Mouse (Mus musculus) liver, adult 2 months (tissue): ENCODE measurements at regions not wholly inside any gene's neighbourhood (a gene's known extent, or its start where the extent isn't known, plus 50 kb on each side); places are given as distances from the start of the nearest gene placed in this dataset.

ENCODE experiments used
- CTCF ChIP-seq: fragments of 200-500 bp; IDR thresholded peaks from 2 replicates; pipeline ENCODE4 v1.5.1; 2011; ENCODE audit warnings: low read depth, low read length, control low read depth
- POLR2A ChIP-seq: fragments of 200-500 bp; IDR thresholded peaks from 2 replicates; pipeline ENCODE4 v1.6.1; 2011; ENCODE audit warnings: low read length, control low read depth; ENCODE audit not compliant: insufficient read depth; ENCODE audit errors: extremely low read depth

DNA sequence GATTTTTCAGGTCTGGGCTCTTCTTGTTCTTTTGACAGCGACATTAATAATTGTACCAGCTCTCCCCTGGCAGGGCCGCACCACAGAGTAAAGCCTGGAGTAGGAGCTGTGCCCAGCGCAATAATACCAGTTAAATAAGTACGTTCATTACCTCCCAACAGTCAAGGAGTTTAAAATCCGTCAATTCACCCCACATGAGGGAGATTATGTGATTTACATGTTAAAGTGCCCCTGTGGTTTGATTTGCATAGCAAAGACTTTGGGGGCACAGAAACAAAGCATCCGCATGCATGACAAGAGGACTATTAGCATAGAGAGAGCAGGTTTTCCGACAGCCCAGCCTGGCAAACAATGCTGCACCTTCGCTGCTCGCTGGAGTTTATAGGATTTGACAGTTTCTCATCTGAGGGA is 745.1 kb downstream of the Diaph3 start:
- no peak for TF ChIP-seq CTCF
- TF ChIP-seq POLR2A = no peak
